Mouse (Mus musculus) gastrocnemius, adult 2 months (tissue): Measurements from ENCODE around the gene Larp1. TPM values are rescaled to one million over a fixed set of nuclear protein-coding genes. Genes with fewer than 3 reads are reported as not detected.

ENCODE experiments used
- DNase-seq: peaks from one replicate; pipeline ENCODE4 v3.0.0; 2022
- H3K27ac ChIP-seq: fragments of 200-600 bp; 2 replicates; pipeline ENCODE4 v1.8.1; 2022; ENCODE audit warnings: mild to moderate bottlenecking
- H3K4me3 ChIP-seq: fragments of 200-600 bp; 2 replicates; pipeline ENCODE4 v1.8.1; 2022; ENCODE audit warnings: mild to moderate bottlenecking, moderate library complexity
- CTCF ChIP-seq: fragments of 200-600 bp; IDR thresholded peaks from 2 replicates; pipeline ENCODE4 v1.8.1; 2022; ENCODE audit warnings: antibody characterized with exemption, mild to moderate bottlenecking, moderate library complexity
- intact Hi-C: fragments of 180-260 bp; cut with DNase I; formaldehyde crosslinking; loops from one replicate; pipeline ENCODE4 v1.15.1; 2025
- total RNA-seq, 2 experiments: library from RNA; stranded (reverse); gene quantifications; 2 replicates each; pipeline ENCODE4 v1.2.3; 2021

Gene Larp1
- total RNA-seq, 2 experiments from 2014 or later = 90.4 to 98.4 TPM

DNA sequence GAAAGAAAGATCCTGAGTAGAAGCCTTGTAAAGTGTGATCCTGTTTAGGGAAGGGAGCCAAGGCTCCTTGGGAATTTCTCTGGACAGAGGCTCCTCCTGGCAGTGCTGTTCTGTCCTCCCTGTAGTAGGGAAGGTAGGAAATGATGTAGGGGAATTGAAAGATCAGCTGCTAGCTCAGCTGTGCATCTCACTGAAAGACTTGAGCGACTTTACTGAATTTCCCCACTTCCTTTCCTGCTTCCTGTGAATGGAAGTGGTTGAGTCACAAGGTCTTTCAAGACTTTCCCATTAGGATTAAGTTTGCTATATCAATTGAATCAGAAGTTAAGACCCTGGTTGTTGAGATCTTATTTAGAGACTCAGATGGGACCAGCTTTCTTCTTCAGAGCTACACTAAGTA lies 12.2 kb downstream of the Larp1 start:
- DNase-seq = no peak
- peak overlapping the region; percentile 2 for H3K4me3 ChIP-seq
- TF ChIP-seq CTCF = no peak
- intact Hi-C loops = no loop called here
- H3K27ac ChIP-seq = peak overlapping the region; percentile 74

- intact Hi-C loops = no loop called here
- peak overlapping the region; percentile 74 for H3K27ac ChIP-seq
- TF ChIP-seq CTCF = no peak
These were observed 12.8 kb downstream of the Larp1 start for GRCm38 (mm10) chr11:58021618-58022017.

DNA sequence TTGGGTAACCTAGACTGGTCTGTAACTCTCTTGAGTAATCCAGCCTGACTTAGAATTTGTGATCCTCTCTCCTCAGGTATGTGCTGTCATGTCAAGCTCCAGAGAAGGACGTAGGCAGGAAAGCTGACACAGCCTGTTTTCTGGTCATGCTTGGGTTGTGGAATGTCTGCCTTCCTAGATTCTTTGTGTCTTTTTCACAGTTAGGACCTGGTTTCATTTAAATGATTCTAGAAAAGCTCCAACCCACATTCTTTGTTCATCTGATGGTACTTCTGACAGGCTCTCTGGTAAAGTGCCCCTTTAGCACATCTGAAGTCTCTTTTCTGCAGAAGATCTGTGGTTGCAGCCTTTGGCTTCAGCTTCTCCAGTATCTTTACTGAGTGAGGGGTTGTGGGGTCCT lies 15.4 kb downstream of the Larp1 start:
- intact Hi-C loops = no loop called here
- no peak for DNase-seq
- no peak for TF ChIP-seq CTCF
- Histone ChIP-seq H3K27ac (peak overlapping the region; percentile 9; the same call in 1 of the 2 replicates), H3K4me3 (no peak overlapping the region)

More at GRCm38 (mm10) chr11:58021618-58022017, 12.8 kb downstream of the Larp1 start:
- H3K4me3 ChIP-seq = no peak overlapping the region
- DNase-seq = no peak

DNA sequence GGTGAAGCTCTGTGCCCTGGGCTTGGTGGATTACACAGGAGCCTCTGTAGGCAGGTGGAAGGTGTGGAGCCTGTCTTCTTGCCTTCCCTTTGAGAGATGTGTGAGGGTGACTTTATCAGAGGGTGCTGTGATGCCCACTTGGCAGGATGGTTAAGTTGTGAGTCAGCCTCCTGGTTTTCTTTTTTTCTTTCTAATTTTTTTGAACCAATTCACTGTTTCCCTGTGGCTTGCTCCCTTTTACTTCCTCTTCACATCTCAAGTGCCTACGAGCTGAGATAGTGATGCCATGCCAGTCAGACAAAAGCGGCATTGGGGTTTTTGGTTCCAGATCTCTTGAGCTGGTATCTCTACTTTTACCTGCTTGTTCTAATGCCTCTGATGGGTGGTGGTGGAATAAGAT lies 15.8 kb downstream of the Larp1 start:
- no peak overlapping the region for H3K4me3 ChIP-seq
- H3K27ac ChIP-seq = peak overlapping the region; percentile 9; the same call in 1 of the 2 replicates
- intact Hi-C loops = no loop called here
- DNase-seq = no peak
- no peak for TF ChIP-seq CTCF

GRCm38 (mm10) chr11:58025881-58026280 lies 17.0 kb downstream of the Larp1 start:
- DNase-seq = no peak
- no peak overlapping the region for H3K4me3 ChIP-seq
- intact Hi-C loops = no loop called here
- H3K27ac ChIP-seq = peak overlapping the region; percentile 43; the same call in 1 of the 2 replicates
- no peak for TF ChIP-seq CTCF

GRCm38 (mm10) chr11:58026337-58026736 lies 17.5 kb downstream of the Larp1 start:
- Histone ChIP-seq H3K4me3 (no peak overlapping the region), H3K27ac (peak overlapping the region; percentile 36; the same call in 1 of the 2 replicates)
- DNase-seq = no peak
- intact Hi-C loops = no loop called here
- no peak for TF ChIP-seq CTCF

- no peak for DNase-seq
- Histone ChIP-seq H3K27ac (peak overlapping the region; percentile 36; the same call in 1 of the 2 replicates), H3K4me3 (no peak overlapping the region)
- no peak for TF ChIP-seq CTCF
- intact Hi-C loops = no loop called here
These were observed 18.0 kb downstream of the Larp1 start for GRCm38 (mm10) chr11:58026860-58027259.

DNA sequence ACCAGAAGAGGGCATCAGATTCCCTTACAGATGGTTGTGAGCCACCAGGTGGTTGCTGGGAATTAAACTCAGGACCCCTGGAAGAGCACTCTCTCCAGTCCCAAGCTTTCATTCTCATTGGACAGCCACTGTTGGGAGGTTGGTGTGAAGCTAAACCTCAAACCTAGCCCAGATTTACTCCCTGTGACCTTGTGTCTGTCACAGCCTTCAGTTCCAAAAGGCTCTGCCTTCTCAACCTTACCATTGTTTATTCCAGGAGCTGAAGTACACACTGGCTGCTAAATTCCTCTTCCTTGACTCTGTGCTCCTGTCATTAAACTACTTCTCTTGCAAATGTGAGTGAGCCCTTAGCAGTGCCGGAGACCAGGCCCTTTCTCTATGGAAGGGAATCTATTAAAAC lies 20.1 kb downstream of the Larp1 start:
- TF ChIP-seq CTCF = no peak
- intact Hi-C loops = no loop called here
- H3K4me3 ChIP-seq = no peak overlapping the region
- H3K27ac ChIP-seq = peak overlapping the region; percentile 17; the same call in 1 of the 2 replicates
- no peak for DNase-seq

DNA sequence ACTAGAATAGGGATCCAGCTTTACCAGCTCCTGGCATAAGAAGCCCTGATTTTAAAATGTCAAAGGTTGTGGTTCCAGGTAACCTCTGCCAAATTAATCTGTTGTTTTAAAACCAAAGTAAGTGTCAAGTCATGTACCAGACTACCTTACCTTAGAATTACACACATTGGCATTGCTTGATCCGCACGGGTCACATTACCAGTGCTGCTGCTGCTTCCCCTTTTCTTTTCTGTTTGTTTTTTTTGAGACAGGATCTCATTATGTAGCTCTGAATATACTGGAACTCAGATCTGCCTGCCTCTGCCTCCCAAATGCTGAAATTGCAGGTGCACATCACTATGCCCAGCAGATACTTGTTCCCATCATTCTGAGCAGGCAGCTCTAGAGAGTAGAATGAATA lies 21.0 kb downstream of the Larp1 start:
- DNase-seq = no peak
- intact Hi-C loops = no loop called here
- Histone ChIP-seq H3K4me3 (no peak overlapping the region), H3K27ac (peak overlapping the region; percentile 48; the same call in 1 of the 2 replicates)
- no peak for TF ChIP-seq CTCF

DNA sequence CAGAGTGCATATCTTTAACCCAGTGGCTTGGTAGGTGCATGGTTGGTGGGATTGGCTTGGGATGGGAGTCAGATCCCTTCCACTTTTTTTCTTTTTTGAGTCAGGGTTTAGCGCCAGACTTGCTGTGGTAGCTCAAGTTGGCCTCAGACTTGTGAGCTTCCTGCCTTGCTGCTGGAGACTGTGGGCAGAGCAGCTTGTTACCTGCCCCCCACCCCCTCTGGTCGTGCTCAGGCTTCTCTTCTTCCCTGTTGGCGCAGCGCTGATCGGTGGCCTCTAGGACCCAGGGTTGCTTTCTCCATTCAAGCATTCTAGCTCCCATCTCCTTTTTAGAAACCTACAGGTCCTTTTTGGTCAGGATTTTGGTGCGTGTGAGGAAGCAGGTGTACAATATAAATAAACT lies 22.3 kb downstream of the Larp1 start:
- H3K27ac ChIP-seq = peak overlapping the region; percentile 85
- intact Hi-C loops = no loop called here
- TF ChIP-seq CTCF = no peak
- DNase-seq = no peak
- H3K4me3 ChIP-seq = no peak overlapping the region

- TF ChIP-seq CTCF = no peak
- H3K4me3 ChIP-seq = peak overlapping the region; percentile 34
- intact Hi-C loops = no loop called here
- peak; percentile 76 for DNase-seq
- H3K27ac ChIP-seq = peak overlapping the region; percentile 85
These were observed 24.8 kb downstream of the Larp1 start for GRCm38 (mm10) chr11:58033635-58034034.

DNA sequence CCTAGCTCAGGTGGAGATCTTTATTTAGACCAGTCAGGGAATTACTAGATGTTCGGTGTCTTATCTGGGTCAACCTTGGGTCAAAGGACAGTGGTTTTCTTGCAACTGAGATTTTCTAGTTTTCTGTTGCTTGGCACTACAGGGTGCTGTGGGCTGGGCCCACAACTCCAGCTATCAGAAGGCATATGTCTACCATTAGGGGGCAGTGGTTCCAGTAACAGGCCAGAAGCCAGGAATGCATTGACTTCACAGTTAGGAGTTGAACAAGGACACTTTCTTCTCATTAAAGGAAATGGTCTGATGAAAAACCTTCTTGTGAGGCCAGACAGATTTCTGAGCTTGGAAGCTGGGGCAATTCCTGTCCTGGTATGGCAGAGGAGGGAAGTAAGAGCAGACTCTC lies 30.2 kb downstream of the Larp1 start:
- peak overlapping the region; percentile 54; the same call in 1 of the 2 replicates for H3K27ac ChIP-seq
- intact Hi-C loops = no loop called here
- H3K4me3 ChIP-seq = no peak overlapping the region
- no peak for DNase-seq
- TF ChIP-seq CTCF = peak; percentile 58

GRCm38 (mm10) chr11:58042861-58043431 lies 34.1 kb downstream of the Larp1 start:
- intact Hi-C loops = no loop called here
- no peak for DNase-seq
- no peak for TF ChIP-seq CTCF
- Histone ChIP-seq H3K4me3 (no peak overlapping the region), H3K27ac (no peak overlapping the region)

DNA sequence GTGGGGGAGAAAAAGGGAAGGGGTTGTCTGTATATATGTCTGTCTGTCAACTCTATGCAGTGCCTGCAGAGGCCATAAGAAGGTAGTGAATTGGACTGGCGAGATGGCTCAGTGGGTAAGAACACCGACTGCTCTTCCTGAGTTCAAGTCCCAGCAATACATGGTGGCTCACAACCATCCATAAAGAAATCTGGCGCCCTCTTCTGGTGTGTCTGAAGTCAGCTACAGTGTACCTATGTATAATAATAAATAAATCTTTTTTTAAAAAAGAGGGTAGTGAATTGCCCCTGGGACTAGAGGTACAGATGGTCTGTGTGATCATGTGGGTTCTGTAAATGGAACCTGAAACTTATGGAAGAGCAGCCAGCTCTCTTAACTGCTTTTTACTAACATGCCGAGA lies 37.6 kb downstream of the Larp1 start:
- Histone ChIP-seq H3K27ac (no peak overlapping the region), H3K4me3 (no peak overlapping the region)
- DNase-seq = no peak
- TF ChIP-seq CTCF = peak; percentile 54
- intact Hi-C loops = no loop called here
